ENCODE assay signal across 9 mouse cellular contexts in genomic region chr2:93063347-93063746, GRCm38 (mm10). TPM values are rescaled to one million over a fixed set of nuclear protein-coding genes. Genes with fewer than 3 reads are reported as not detected.
DNase-seq lines count a peak whose midpoint lies in the region; ATAC-seq and TF ChIP-seq lines count a peak whose summit lies in the region.
"Had no signal": no experiment of that assay in that cellular context is flagged by ENCODE, and none has a peak within 500 bp of the region (broad histone marks: within the 10 kb centered on the region; RNA-seq: fewer than 3 reads in every experiment).

No protein-coding gene starts in this region.

- WGBS in cerebellum, adult 2 months = 10% methylated on average over 2 of the region's 2 CpGs
- WGBS in limb, embryonic 11.5 days = 19% methylated on average over 2 of the region's 2 CpGs

- TF ChIP-seq RAD21 in MEL (IDR thresholded peaks at IDR 0.05; ENCODE audit: low read depth, low read length) = peak; percentile 64

- H3K4me2 ChIP-seq in limb, embryonic 11.5 days (ENCODE audit: low read depth, severe bottlenecking) = no peak overlapping the region
- H3K4me2 ChIP-seq: liver, embryonic 15.5 days had no signal

- intact Hi-C loops in left cerebral cortex, postnatal 10 days (cut with DNase I) = loop anchor here (1.0 to 5.0 kb wide), 2 partner anchors 91 to 159 kb away; no protein-coding TSS in a partner anchor
- intact Hi-C loops in gastrocnemius, adult 2 months (cut with DNase I) = loop anchor here (1.0 to 5.0 kb wide), 2 partner anchors 96 to 159 kb away; no protein-coding TSS in a partner anchor

- no peaks in the 10 kb centered on the region for H3K9me3 ChIP-seq in MEL (replicated peaks; ENCODE audit: insufficient read depth, low read length)
- H3K9me3 ChIP-seq in limb, embryonic 11.5 days (ENCODE audit: control insufficient read depth, low read length) = no peaks in the 10 kb centered on the region
- H3K9me3 ChIP-seq: liver, embryonic 15.5 days had no signal

- TF ChIP-seq EP300 in MEL (IDR thresholded peaks at IDR 0.05; ENCODE audit: low read depth in 1 of 2, low read length in 2 of 2) = no peak

- TF ChIP-seq POLR2A in MEL (IDR thresholded peaks at IDR 0.05; ENCODE audit: control insufficient read depth in 1 of 2, insufficient read depth in 1 of 2, low read depth in 1 of 2, low read length in 2 of 2, poor library complexity in 1 of 2) = no peak
- TF ChIP-seq POLR2A in cerebellum, adult 2 months (IDR thresholded peaks at IDR 0.05; ENCODE audit: borderline replicate concordance, insufficient read depth, low read length) = no peak

- H3K9ac ChIP-seq in MEL (ENCODE audit: control insufficient read depth, low read depth, low read length, poor library complexity, severe bottlenecking) = no peak overlapping the region
- no peak overlapping the region for H3K9ac ChIP-seq in limb, embryonic 11.5 days (ENCODE audit: low read length)
- H3K9ac ChIP-seq: liver, embryonic 15.5 days had no signal

- peak; percentile 54 to 61 for DNase-seq in left cerebral cortex, postnatal 10 days (ENCODE audit: extremely low spot score in 1 of 2, low spot score in 2 of 2)
- no peak for DNase-seq in left cerebral cortex, adult 11 months (ENCODE audit: low spot score)
- DNase-seq in MEL (ENCODE audit: low read depth, low spot score) = peak; percentile 48
- peak; percentile 51 to 62 for DNase-seq in cerebellum, adult 2 months
- DNase-seq in gastrocnemius, adult 2 months = peak; percentile 58
- peak; percentile 70 for DNase-seq in limb, embryonic 11.5 days (ENCODE audit: low spot score)
- peak; percentile 53 for DNase-seq in retina, postnatal 7 days (ENCODE audit: low read depth, low spot score)

- H3K79me2 ChIP-seq in MEL (ENCODE audit: control insufficient read depth, insufficient read depth, low read length, poor library complexity) = no peaks in the 10 kb centered on the region

- peak; percentile 43 to 77 (median 74); a peak in 5 of 6 replicates for TF ChIP-seq CTCF in MEL (IDR thresholded peaks at IDR 0.05 in 2 of 3, conservative IDR thresholded peaks at IDR 0.05 in 1 of 3; ENCODE audit: control insufficient read depth in 1 of 3, insufficient read depth in 1 of 3, low read depth in 2 of 3, low read length in 3 of 3, poor library complexity in 1 of 3, severe bottlenecking in 1 of 3)
- TF ChIP-seq CTCF in cerebellum, adult 2 months (IDR thresholded peaks at IDR 0.05; ENCODE audit: borderline replicate concordance, insufficient read depth, low read depth, low read length) = peak; percentile 76
- peak; percentile 65 for TF ChIP-seq CTCF in gastrocnemius, adult 2 months (IDR thresholded peaks at IDR 0.05)

- H3K27me3 ChIP-seq in MEL (ENCODE audit: control insufficient read depth in 1 of 2, insufficient read depth in 2 of 2, low read length in 2 of 2) = peaks cover 0 to 3% of the 10 kb centered on the region in 2 experiments; a peak in 3 of 4 replicates
- no peaks in the 10 kb centered on the region for H3K27me3 ChIP-seq in cerebellum, adult 2 months (ENCODE audit: control insufficient read depth, insufficient read depth, low read length)
- H3K27me3 ChIP-seq in limb, embryonic 11.5 days (ENCODE audit: control insufficient read depth, insufficient read depth, low read length) = no peaks in the 10 kb centered on the region
- H3K27me3 ChIP-seq: liver, embryonic 15.5 days had no signal

- no peaks in the 10 kb centered on the region for H3K4me1 ChIP-seq in MEL (ENCODE audit: control insufficient read depth in 1 of 2, insufficient read depth in 2 of 2, low read length in 2 of 2)
- H3K4me1 ChIP-seq in cerebellum, adult 2 months (ENCODE audit: control insufficient read depth, insufficient read depth, low read length) = no peaks in the 10 kb centered on the region
- H3K4me1 ChIP-seq in limb, embryonic 11.5 days (ENCODE audit: control insufficient read depth, insufficient read depth, low read length) = no peaks in the 10 kb centered on the region
- H3K4me1 ChIP-seq: liver, embryonic 15.5 days had no signal

- H3K36me3 ChIP-seq in MEL (ENCODE audit: control insufficient read depth in 1 of 2, insufficient read depth in 2 of 2, low read length in 2 of 2) = no peaks in the 10 kb centered on the region
- H3K36me3 ChIP-seq in limb, embryonic 11.5 days (ENCODE audit: control insufficient read depth, insufficient read depth, low read length) = no peaks in the 10 kb centered on the region
- H3K36me3 ChIP-seq: liver, embryonic 15.5 days had no signal

- no peak for ATAC-seq in limb, embryonic 11.5 days (ENCODE audit: insufficient number of reproducible peaks, low FRiP score, low TSS enrichment, low read depth)
- no peak for ATAC-seq in activated CD4-positive, CD25-positive, alpha-beta regulatory T cell, adult 4 months

- H3K4me3 ChIP-seq in MEL (ENCODE audit: control insufficient read depth in 1 of 2, insufficient read depth in 1 of 2, low read depth in 2 of 2, low read length in 2 of 2) = no peak overlapping the region
- H3K4me3 ChIP-seq in cerebellum, adult 2 months (replicated peaks; ENCODE audit: insufficient read depth, low read depth, low read length) = no peak overlapping the region
- H3K4me3 ChIP-seq in gastrocnemius, adult 2 months = no peak overlapping the region
- no peak overlapping the region for H3K4me3 ChIP-seq in limb, embryonic 11.5 days (ENCODE audit: low read depth, low read length)
- H3K4me3 ChIP-seq: liver, embryonic 15.5 days had no signal

- no peak overlapping the region for H3K27ac ChIP-seq in MEL (ENCODE audit: control insufficient read depth, low read depth, low read length)
- no peak overlapping the region for H3K27ac ChIP-seq in cerebellum, adult 2 months (ENCODE audit: insufficient read depth, low read length)
- no peak overlapping the region for H3K27ac ChIP-seq in gastrocnemius, adult 2 months
- H3K27ac ChIP-seq in limb, embryonic 11.5 days (replicated peaks; ENCODE audit: low read depth, low read length) = no peak overlapping the region
- H3K27ac ChIP-seq: liver, embryonic 15.5 days had no signal

TF ChIP-seq in MEL, 35 proteins besides CTCF, POLR2A, EP300 and RAD21:
- TF ChIP-seq SMC3 (IDR thresholded peaks at IDR 0.05; ENCODE audit: low read depth, low read length) (peak; percentile 90), ZC3H11A (IDR thresholded peaks at IDR 0.05; ENCODE audit: low read depth, low read length) (peak; percentile 79), UBTF (IDR thresholded peaks at IDR 0.05; ENCODE audit: borderline replicate concordance, insufficient read depth, low read depth, low read length) (no peak)

RNA-seq across cellular contexts. Expression of gene Prdm11, which starts 17.4 kb away (rescaled TPM):
- 10 to 100 TPM; 23.2 to 28.4 TPM for total RNA-seq in left cerebral cortex, postnatal 10 days (2021)
- total RNA-seq in MEL (2012; rRNA removed) = 5.5 and 5.6 TPM in 2 replicates
- polyA plus RNA-seq in MEL (2012; ENCODE audit: insufficient read depth in 1 of 2, insufficient read length in 2 of 2, low read depth in 1 of 2, low replicate concordance in 2 of 2, missing spikeins in 1 of 2) = 1 to 10 TPM in 1 of 2 experiments, not detected in 1; 9.2 TPM
- 10.3 and 11.3 TPM in 2 replicates for polyA plus RNA-seq in cerebellum, adult 2 months (2012; rRNA removed)
- under 1 TPM; 0.77 to 0.81 TPM for total RNA-seq in gastrocnemius, adult 2 months (2021)
- polyA plus RNA-seq in limb, embryonic 11.5 days (2014; fragmentation: Nextera tagmentation; extraction: Ambion mirVana) = 2.4 and 2.6 TPM in 2 replicates
- 1 to 10 TPM in 1 of 2 experiments, under 1 TPM in 1; 0.99 to 1.3 TPM for polyA plus RNA-seq in activated CD4-positive, CD25-positive, alpha-beta regulatory T cell, adult 4 months (2017; shearing (Covaris generic))
